Mouse (Mus musculus) limb, embryonic 14.5 days (tissue): ENCODE results near the gene Skida1. TPM values are rescaled to one million over a fixed set of nuclear protein-coding genes. Genes with fewer than 3 reads are reported as not detected.

Experiments used
- ATAC-seq: fragments of 200-750 bp; cut with Nextera tagmentation; 2 replicates; pipeline ENCODE4 v1.8.0; 2017; ENCODE audit warnings: low read depth, moderate number of reproducible peaks, moderate TSS enrichment; ENCODE audit not compliant: low FRiP score
- DNase-seq: peaks from one replicate; pipeline ENCODE4 v3.0.0-alpha.2; 2015; ENCODE audit warnings: low spot score
- H3K27ac ChIP-seq: fragments of 300-500 bp; sonication (generic); replicated peaks from 2 replicates; pipeline ENCODE4 v1.5.1; 2014; ENCODE audit warnings: low read depth, mild to moderate bottlenecking, low read length, moderate library complexity, mixed read lengths
- H3K27me3 ChIP-seq: fragments of 300-500 bp; sonication (generic); 2 replicates; pipeline ENCODE4 v1.6.1; 2014; ENCODE audit warnings: low read length, mixed read lengths; ENCODE audit not compliant: control insufficient read depth, insufficient read depth
- H3K36me3 ChIP-seq: fragments of 300-500 bp; sonication (generic); 2 replicates; pipeline ENCODE4 v1.6.1; 2014; ENCODE audit warnings: mild to moderate bottlenecking, low read length, moderate library complexity, mixed read lengths; ENCODE audit not compliant: control insufficient read depth, insufficient read depth
- H3K4me1 ChIP-seq: fragments of 300-500 bp; sonication (generic); 2 replicates; pipeline ENCODE4 v1.6.1; 2014; ENCODE audit warnings: antibody characterized with exemption, low read length, mixed read lengths; ENCODE audit not compliant: control insufficient read depth, insufficient read depth
- H3K4me2 ChIP-seq: fragments of 300-500 bp; sonication (generic); replicated peaks from 2 replicates; pipeline ENCODE4 v1.6.1; 2014; ENCODE audit warnings: low read depth, mild to moderate bottlenecking, low read length, moderate library complexity; ENCODE audit not compliant: severe bottlenecking
- H3K4me3 ChIP-seq: fragments of 300-500 bp; sonication (generic); replicated peaks from 2 replicates; pipeline ENCODE4 v1.5.1; 2014; ENCODE audit warnings: low read length
- H3K9ac ChIP-seq: fragments of 300-500 bp; sonication (generic); 2 replicates; pipeline ENCODE4 v1.6.1; 2014; ENCODE audit warnings: mild to moderate bottlenecking, low read depth, low read length, moderate library complexity; ENCODE audit not compliant: severe bottlenecking
- H3K9me3 ChIP-seq: fragments of 300-500 bp; sonication (generic); 2 replicates; pipeline ENCODE4 v1.6.1; 2016; ENCODE audit warnings: low read length; ENCODE audit not compliant: control insufficient read depth
- POLR2A ChIP-seq: fragments of 200-500 bp; IDR thresholded peaks from 2 replicates; pipeline ENCODE4 v1.8.0; 2012; ENCODE audit warnings: inconsistent platforms, mild to moderate bottlenecking, moderate library complexity, borderline replicate concordance; ENCODE audit not compliant: insufficient read depth, insufficient read length; ENCODE audit errors: extremely low read depth
- WGBS: fragments of 180-500 bp; shearing (Covaris S2); extraction: QIAGEN DNeasy Blood & Tissue Kit; methylation state at CpG from one replicate; pipeline ENCODE4 v1.1.7; 2014; 5-methylcytosine and 5-hydroxymethylcytosine counted together
- polyA plus RNA-seq, 2 experiments: library from polyadenylated mRNA; depleted of rRNA in 1 of 2; stranded (reverse) in 1 of 2; unstranded in 1 of 2; fragments of >200 nt; fragmentation: Nextera tagmentation in 1 of 2; extraction: Ambion mirVana in 1 of 2; gene quantifications; 2 replicates each; pipeline versions ENCODE4 v1.2.1 to v1.2.3; 2012 to 2014

Skida1 gene
- polyA plus RNA-seq, 2 experiments: 8.2 to 19.0 TPM

DNA sequence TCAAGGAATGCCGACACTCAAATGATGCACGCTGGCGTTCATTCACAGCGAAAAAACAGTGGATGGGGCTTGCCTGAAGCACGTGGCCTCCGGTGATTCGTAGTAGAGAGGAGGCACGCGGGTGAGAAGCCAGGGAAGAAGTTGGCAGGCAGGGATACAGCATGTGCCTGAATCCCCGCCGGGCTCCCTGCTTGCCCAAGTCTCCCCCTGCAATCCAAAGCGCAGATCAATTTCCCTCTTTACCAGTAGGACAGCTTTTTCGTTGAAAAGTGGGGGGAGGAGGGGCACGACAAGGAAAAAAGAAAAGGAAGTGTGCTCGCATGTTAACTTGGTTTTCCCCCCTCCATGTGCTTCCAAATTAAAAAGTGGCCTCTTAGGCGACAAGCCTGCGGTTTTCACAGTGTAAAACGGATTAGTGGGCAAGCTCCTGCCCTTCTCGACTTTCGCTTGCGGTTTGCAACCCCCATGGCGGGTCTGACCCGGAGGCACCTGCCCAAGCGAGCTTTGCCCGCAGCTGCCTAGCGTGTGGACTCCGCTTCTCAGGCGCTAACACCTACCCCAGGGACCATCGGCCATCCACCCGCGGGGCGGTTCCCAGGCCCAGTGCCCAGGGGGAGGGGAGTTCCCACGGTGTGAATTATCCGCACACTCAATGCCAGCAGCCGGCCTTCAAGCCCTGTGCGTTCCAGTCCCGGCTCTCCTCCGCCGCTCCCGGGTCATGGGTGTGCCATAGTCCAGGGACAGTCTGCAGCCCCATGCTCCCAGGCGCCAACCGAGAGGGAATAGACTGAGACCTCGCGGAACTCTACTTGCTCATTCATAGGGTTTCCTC is 22.5 kb downstream of the Skida1 start:
- Histone ChIP-seq H3K9ac (peak overlapping the region; percentile 37), H3K4me2 (peak overlapping the region; percentile 98), H3K4me3 (peak overlapping the region; percentile 59), H3K4me1 (peaks cover 16% of the 10 kb centered on the region), H3K9me3 (no peaks in the 10 kb centered on the region), H3K27me3 (no peaks in the 10 kb centered on the region), H3K27ac (peak overlapping the region; percentile 97), H3K36me3 (no peaks in the 10 kb centered on the region)
- no peak for TF ChIP-seq POLR2A
- DNase-seq (no peak), ATAC-seq (peak; percentile 13; the same call in 1 of the 2 replicates)
- under 1% methylated on average over 44 of the region's 44 CpGs for WGBS

DNA sequence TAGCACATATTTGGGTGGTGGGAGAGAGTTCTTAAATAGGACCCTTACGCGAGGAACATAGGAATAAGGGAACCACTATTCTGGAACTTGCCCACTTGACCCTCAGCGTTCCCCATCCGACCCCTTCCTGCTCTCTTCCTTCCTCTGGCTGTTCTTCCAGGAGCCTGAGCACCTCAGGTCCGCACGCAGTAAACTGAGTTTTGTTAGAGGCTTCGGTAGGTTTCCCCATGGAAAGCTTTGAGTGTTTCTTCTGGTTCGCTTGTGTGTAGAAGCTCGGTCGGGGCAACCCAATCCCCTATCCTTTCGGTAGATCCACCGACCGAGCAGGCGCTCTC is 23.1 kb downstream of the Skida1 start:
- Histone ChIP-seq H3K9me3 (no peaks in the 10 kb centered on the region), H3K4me2 (peak overlapping the region; percentile 98), H3K27ac (peak overlapping the region; percentile 97), H3K4me1 (peaks cover 10% of the 10 kb centered on the region), H3K36me3 (no peaks in the 10 kb centered on the region), H3K9ac (peak overlapping the region; percentile 37), H3K4me3 (peak overlapping the region; percentile 59), H3K27me3 (no peaks in the 10 kb centered on the region)
- DNase-seq: no peak
- no peak for TF ChIP-seq POLR2A
- no peak for ATAC-seq
- WGBS: 4% methylated on average over 14 of the region's 14 CpGs

DNA sequence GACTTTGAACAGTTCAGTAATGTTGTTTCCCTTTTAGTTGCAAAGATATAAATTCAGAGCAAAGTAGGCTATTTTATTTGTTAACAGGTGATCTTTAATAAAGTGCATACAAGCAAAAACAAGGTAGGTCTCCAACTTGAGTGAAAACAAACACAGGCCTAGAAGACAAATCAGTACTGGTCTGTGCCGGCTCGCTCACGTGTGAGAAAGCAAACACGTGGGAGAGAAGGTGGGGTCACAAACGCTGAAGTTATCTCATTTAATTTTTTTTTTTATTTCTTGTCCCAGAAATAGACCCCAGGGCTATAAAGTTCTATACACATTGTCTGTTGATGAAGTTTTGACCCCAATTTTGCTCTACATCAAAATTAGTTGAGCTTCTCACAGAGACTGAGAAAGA is 23.7 kb downstream of the Skida1 start:
- no peak for DNase-seq
- ATAC-seq: no peak
- WGBS: 62% methylated on average over 5 of the region's 5 CpGs
- Histone ChIP-seq H3K27me3 (no peaks in the 10 kb centered on the region), H3K27ac (no peak overlapping the region), H3K9me3 (no peaks in the 10 kb centered on the region), H3K4me3 (peak overlapping the region; percentile 59; the same call in 1 of the 2 replicates), H3K4me2 (peak overlapping the region; percentile 98; the same call in 1 of the 2 replicates), H3K9ac (no peak overlapping the region), H3K36me3 (no peaks in the 10 kb centered on the region), H3K4me1 (peaks cover 10% of the 10 kb centered on the region)
- no peak for TF ChIP-seq POLR2A

DNA sequence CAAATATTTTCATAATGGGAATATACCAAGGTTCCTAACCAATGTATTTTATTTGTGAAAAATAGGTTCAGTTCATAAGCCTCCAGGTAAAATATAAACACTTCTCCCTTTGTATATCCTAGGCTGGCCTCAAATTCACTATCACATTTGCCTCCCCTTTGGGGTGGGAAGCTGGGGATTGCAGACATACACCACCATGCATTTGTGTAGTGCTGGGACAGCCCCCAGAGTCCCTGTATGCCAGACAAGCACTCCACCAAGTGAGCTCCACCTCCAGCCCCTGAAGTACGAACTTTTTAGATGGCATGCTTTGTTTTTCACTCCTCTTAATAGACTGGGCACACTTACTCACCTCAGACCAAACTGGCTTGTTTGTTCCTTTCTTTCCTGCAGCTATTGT is 26.0 kb downstream of the Skida1 start:
- 56% methylated on average over 1 of the region's 1 CpGs for whole genome bisulfite sequencing
- Histone ChIP-seq H3K9me3 (no peaks in the 10 kb centered on the region), H3K4me3 (no peak overlapping the region), H3K4me1 (peaks cover 10% of the 10 kb centered on the region), H3K9ac (no peak overlapping the region), H3K4me2 (no peak overlapping the region), H3K27ac (no peak overlapping the region), H3K27me3 (no peaks in the 10 kb centered on the region), H3K36me3 (no peaks in the 10 kb centered on the region)
- no peak for DNase-seq
- no peak for TF ChIP-seq POLR2A
- ATAC-seq: no peak

DNA sequence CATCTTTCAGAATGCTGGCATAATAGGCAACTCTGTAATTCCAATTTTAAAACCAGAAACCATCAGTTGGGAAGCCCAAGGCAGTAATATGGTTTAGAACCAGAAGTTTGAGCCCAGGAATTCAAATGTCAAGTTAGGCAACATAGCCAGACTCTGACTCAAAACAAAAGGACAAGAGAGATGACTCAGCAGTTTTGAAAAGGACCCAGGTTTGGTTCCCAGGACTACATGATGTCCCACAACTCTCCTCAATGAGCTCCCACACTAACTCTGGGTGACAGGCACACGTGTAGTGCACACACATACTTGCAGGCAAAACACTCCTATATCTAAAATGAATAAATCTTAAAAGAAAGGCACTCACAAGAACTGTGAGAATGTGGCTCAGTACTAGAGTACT is 29.7 kb downstream of the Skida1 start:
- H3K4me2 ChIP-seq: no peak overlapping the region
- no peaks in the 10 kb centered on the region for H3K4me1 ChIP-seq
- H3K9me3 ChIP-seq: no peaks in the 10 kb centered on the region
- DNase-seq (no peak), ATAC-seq (no peak)
- 84% methylated on average over 1 of the region's 1 CpGs for WGBS
- no peaks in the 10 kb centered on the region for H3K36me3 ChIP-seq
- H3K9ac ChIP-seq: no peak overlapping the region
- H3K4me3 ChIP-seq: no peak overlapping the region
- no peak for TF ChIP-seq POLR2A
- no peak overlapping the region for H3K27ac ChIP-seq
- H3K27me3 ChIP-seq: no peaks in the 10 kb centered on the region
